Mouse (Mus musculus) neural tube, embryonic 15.5 days (tissue): ENCODE measurements around the gene Unc13a. TPM values are rescaled to one million over a fixed set of nuclear protein-coding genes. Genes with fewer than 3 reads are reported as not detected.

ENCODE experiments used
- ATAC-seq: fragments of 200-750 bp; cut with Nextera tagmentation; 2 replicates; pipeline ENCODE4 v1.8.0; 2017; ENCODE audit warnings: mild to moderate bottlenecking, moderate TSS enrichment, moderate library complexity; ENCODE audit not compliant: low FRiP score
- H3K27ac ChIP-seq: fragments of 300-500 bp; sonication (generic); replicated peaks from 2 replicates; pipeline ENCODE4 v1.5.1; 2015; ENCODE audit warnings: mild to moderate bottlenecking, inconsistent platforms
- H3K27me3 ChIP-seq: fragments of 300-500 bp; sonication (generic); replicated peaks from 2 replicates; pipeline ENCODE4 v1.6.1; 2015; ENCODE audit warnings: inconsistent platforms
- H3K36me3 ChIP-seq: fragments of 300-500 bp; sonication (generic); 2 replicates; pipeline ENCODE4 v1.6.1; 2015; ENCODE audit warnings: inconsistent platforms
- H3K4me1 ChIP-seq: fragments of 300-500 bp; sonication (generic); 2 replicates; pipeline ENCODE4 v1.6.1; 2015; ENCODE audit warnings: inconsistent platforms
- H3K4me2 ChIP-seq: fragments of 300-500 bp; sonication (generic); 2 replicates; pipeline ENCODE4 v1.6.1; 2015; ENCODE audit warnings: inconsistent platforms, mild to moderate bottlenecking, moderate library complexity
- H3K4me3 ChIP-seq: fragments of 300-500 bp; sonication (generic); replicated peaks from 2 replicates; pipeline ENCODE4 v1.5.1; 2015; ENCODE audit warnings: mild to moderate bottlenecking, inconsistent platforms
- H3K9ac ChIP-seq: fragments of 300-500 bp; sonication (generic); replicated peaks from 2 replicates; pipeline ENCODE4 v1.6.1; 2015; ENCODE audit warnings: mild to moderate bottlenecking, inconsistent platforms
- H3K9me3 ChIP-seq: fragments of 300-500 bp; sonication (generic); replicated peaks from 2 replicates; pipeline ENCODE4 v1.6.1; 2016; ENCODE audit warnings: inconsistent platforms
- WGBS: fragments of 180-500 bp; shearing (Covaris S2); methylation state at CpG from one replicate; pipeline ENCODE4 v1.1.7; 2015; ENCODE audit warnings: mixed read lengths; 5-methylcytosine and 5-hydroxymethylcytosine counted together
- polyA plus RNA-seq: library from polyadenylated mRNA; unstranded; fragments of >200 nt; fragmentation: Nextera tagmentation; extraction: Ambion mirVana; gene quantifications from 2 replicates; pipeline ENCODE4 v1.2.1, GENCODE M21; 2015

Gene Unc13a
- polyA plus RNA-seq, 1 experiment from 2014 or later: 22.2 TPM

DNA sequence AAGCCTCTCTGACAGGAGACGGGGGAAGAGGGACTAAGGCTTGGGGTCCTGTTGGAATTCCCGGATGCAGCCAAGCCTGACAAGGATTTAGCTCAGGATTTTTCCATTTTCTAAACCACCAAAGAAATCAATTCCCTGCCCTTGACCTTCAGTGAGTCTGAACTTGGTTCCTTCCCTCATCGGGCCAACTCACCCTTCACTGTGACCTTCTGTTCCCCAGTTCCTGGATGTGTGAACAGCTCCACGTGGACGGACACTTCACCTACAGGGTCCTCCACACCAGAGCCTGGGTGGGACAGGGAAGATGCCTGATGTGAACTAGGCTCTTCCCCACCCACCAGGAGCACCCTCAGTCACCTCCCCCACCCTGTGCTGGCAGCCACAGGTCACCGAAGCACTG, 40.8 kb downstream of the Unc13a start:
- H3K4me2 ChIP-seq: no peak overlapping the region
- H3K4me1 ChIP-seq: peaks cover 41% of the 10 kb centered on the region
- no peak overlapping the region for H3K4me3 ChIP-seq
- H3K27me3 ChIP-seq: peaks cover 25% of the 10 kb centered on the region
- WGBS: 88% methylated on average over 6 of the region's 6 CpGs
- no peak for ATAC-seq
- H3K9ac ChIP-seq: no peak overlapping the region
- peaks cover 20% of the 10 kb centered on the region; the same call in 1 of the 2 replicates for H3K36me3 ChIP-seq
- H3K9me3 ChIP-seq: no peaks in the 10 kb centered on the region
- no peak overlapping the region for H3K27ac ChIP-seq

DNA sequence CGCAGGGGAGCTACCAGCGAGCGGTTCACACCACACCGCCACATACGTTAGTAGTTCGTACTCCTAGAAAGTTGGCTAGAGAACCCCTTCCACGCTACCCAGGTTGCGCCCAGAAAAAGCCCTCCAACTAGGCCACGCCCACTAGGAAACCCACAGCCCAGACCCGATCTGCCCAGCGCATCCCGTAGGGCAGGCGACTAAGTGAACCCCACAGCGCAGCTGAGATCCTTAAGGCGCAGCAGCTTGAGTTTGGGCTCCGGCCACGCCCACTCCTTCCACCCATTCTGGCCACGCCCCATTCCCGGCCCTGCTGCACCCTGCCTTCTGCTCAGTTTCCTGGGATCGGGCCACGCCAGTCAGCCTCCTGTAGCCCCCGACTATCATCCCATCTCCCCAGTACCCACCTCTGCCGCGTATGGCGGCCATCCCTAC, 41.8 kb downstream of the Unc13a start:
- 3% methylated on average over 25 of the region's 25 CpGs for WGBS

DNA sequence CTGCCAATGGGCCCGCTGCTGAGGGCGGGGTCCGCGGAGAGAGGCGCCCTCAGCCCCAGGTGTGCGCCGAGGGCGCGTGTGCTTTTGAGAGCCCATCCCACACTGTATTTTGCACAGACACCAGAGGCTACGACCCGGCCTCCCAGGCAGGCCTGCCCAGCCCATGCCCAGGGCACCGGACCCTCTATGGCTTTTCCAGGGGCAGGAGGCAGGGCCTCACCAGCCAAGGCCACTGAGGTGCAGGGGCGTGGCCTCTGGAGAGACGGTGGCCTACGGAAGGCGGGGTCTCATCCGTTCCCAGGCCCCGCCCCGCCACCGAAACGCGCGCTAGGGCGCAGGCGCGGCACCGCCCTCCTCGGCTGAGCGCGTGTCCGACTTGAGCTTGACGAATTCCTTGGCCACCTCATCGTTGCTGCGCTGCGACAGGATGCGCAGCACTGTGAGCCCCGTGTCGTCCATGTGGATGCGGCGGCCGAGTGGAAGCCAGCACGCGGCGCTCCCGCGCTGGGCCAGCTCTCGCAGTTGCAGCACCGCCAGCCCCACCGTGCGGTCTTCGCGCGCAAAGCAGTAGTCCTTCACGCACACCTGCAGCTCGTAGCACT, 42.4 kb downstream of the Unc13a start:
- peaks cover 26% of the 10 kb centered on the region for H3K36me3 ChIP-seq
- peak overlapping the region; percentile 49 for H3K4me3 ChIP-seq
- peak overlapping the region; percentile 98 for H3K4me2 ChIP-seq
- H3K27ac ChIP-seq: peak overlapping the region; percentile 87
- ATAC-seq: peak; percentile 90
- WGBS: under 1% methylated on average over 50 of the region's 55 CpGs
- peaks cover 12% of the 10 kb centered on the region for H3K27me3 ChIP-seq
- H3K4me1 ChIP-seq: peaks cover 35% of the 10 kb centered on the region
- no peaks in the 10 kb centered on the region for H3K9me3 ChIP-seq
- H3K9ac ChIP-seq: peak overlapping the region; percentile 56

More for the DNA sequence above, 41.8 kb downstream of the Unc13a start:
- H3K9ac ChIP-seq: peak overlapping the region; percentile 56
- ATAC-seq: peak; percentile 33
- peak overlapping the region; percentile 87 for H3K27ac ChIP-seq
- no peaks in the 10 kb centered on the region for H3K9me3 ChIP-seq
- H3K4me1 ChIP-seq: peaks cover 41% of the 10 kb centered on the region
- peaks cover 22% of the 10 kb centered on the region for H3K36me3 ChIP-seq
- H3K4me2 ChIP-seq: peak overlapping the region; percentile 98
- peak overlapping the region; percentile 49 for H3K4me3 ChIP-seq
- H3K27me3 ChIP-seq: peaks cover 15% of the 10 kb centered on the region

DNA sequence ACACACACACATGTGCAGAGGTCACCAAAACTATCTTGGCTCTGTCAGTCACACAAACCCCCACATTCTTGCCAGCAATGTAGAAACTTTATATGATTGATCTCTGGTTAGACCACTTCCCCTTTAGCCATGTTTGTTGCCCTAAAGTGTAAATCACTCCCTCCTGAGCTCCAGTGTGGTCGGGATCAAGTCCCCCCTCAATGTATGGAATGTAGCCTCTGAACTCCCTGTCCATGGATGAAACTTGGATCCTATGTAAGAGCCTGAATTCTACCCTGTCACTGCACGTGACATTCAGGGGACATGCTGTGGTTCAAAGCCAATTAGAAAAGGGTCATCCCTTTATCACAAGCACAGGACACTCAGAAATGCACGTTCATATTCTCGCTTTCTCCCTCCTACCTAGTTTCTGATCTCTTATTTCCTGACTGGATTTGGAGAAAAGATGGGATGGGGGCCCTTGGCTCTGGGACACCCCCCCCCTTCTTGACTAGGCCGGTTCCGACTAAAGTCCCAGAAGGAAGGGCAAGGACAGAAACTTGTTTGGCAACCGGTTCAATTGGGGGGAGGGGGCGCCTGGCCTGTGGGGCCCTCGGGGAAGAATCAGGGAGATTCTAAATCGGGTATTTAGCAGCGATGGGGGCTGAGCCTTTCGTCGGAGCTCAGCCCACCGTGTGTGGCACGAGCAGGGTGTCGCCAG, 43.0 kb downstream of the Unc13a start:
- no peak; the same call in 1 of the 2 replicates for ATAC-seq
- H3K9me3 ChIP-seq: no peaks in the 10 kb centered on the region
- peak overlapping the region; percentile 49 for H3K4me3 ChIP-seq
- H3K4me1 ChIP-seq: peaks cover 33% of the 10 kb centered on the region
- peak overlapping the region; percentile 87 for H3K27ac ChIP-seq
- H3K27me3 ChIP-seq: peaks cover 12% of the 10 kb centered on the region
- H3K36me3 ChIP-seq: peaks cover 29% of the 10 kb centered on the region
- peak overlapping the region; percentile 56 for H3K9ac ChIP-seq
- peak overlapping the region; percentile 98 for H3K4me2 ChIP-seq
- 7% methylated on average over 16 of the region's 16 CpGs for WGBS

DNA sequence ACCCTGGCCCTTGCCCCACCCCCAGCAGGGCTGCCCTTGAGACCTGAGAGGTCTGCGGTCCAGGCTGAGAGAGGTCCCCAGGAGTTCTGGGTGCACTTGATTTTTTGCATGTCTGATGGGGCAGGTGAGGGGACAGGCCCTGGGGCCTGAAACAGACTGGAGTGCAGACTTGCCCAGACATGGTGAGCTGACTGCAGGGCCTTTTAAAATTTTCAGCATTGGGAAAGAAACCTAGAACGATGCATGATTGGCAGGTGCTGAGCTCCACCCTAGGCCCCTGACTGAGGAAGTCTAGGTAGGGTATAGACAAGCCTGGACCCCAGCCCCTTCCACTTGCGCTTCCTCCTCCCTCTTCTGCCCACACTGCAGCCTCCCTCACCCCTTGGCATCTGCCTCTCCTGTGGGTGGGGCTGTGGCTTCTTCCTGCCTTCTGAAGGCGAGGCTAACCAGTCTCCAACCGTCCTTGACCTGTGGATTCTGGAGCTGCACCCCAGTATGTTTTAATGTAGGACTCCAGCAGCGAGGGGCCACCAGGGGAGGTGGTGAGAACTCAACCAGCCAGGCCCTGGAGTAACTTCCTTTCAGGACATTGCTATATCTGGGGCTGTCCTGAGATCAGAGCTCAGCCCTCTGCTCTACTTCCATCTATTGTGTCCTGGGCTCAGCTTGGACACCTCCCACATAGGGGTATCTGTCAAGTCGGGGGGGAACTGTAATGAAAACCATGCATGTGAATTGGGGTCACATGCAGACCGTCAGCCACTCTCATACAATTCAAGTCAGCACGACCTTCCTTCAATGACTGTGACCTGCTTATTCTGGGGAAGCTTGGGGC, 44.1 kb downstream of the Unc13a start:
- Histone ChIP-seq H3K4me3 (no peak overlapping the region), H3K27ac (peak overlapping the region; percentile 56), H3K4me2 (no peak overlapping the region), H3K9me3 (no peaks in the 10 kb centered on the region), H3K27me3 (peaks cover 8% of the 10 kb centered on the region), H3K4me1 (peaks cover 33% of the 10 kb centered on the region), H3K36me3 (peaks cover 32% of the 10 kb centered on the region), H3K9ac (no peak overlapping the region)
- WGBS: 59% methylated on average over 9 of the region's 9 CpGs
- ATAC-seq: no peak

DNA sequence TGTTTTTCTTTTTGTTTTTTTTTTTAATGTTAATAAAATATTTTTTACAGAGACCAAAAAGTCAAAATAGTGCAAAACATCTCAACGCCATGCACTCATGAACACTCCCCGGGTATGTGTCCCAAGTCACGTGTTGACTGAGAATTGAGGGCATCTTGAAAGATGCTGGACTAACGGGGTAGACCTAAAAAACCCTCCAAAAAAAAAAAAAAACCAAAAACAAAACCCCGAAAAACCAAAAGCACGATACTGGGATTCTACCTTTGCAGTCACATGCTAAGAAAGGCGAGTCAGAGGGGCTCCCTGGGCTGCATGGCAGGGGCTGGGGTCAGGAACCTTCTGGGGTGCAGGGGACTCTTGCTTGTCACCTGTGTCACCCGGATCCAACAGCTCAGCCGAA, 44.8 kb downstream of the Unc13a start:
- Histone ChIP-seq H3K4me1 (peaks cover 33% of the 10 kb centered on the region), H3K27ac (0 out of 2 replicates have a peak overlapping the region, but pooled peaks have one; percentile 13), H3K9ac (no peak overlapping the region), H3K9me3 (no peaks in the 10 kb centered on the region), H3K27me3 (peaks cover 6% of the 10 kb centered on the region), H3K4me2 (no peak overlapping the region), H3K4me3 (no peak overlapping the region), H3K36me3 (peaks cover 33% of the 10 kb centered on the region)
- no peak for ATAC-seq
- WGBS: 88% methylated on average over 9 of the region's 9 CpGs

DNA sequence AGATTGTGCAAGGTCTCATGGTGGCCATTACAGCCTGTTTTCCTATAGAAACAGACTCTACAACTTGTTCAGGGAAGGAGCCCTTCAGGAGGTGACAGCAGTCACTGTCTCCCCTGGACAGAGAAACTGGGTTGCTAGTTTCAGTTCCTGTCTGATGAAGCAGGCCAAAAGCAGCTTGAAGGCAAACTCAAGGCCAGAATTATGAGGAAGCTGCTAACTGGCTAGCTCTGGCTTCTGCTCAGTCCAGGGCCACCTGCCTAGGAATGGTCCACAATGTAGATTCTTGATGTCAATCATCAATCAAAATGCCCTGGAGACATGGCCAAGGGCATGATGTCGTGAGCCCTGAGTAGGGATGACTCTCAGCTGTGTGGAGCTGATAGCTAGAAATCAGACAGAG, 46.5 kb downstream of the Unc13a start:
- Histone ChIP-seq H3K9me3 (no peaks in the 10 kb centered on the region), H3K9ac (no peak overlapping the region), H3K27me3 (no peaks in the 10 kb centered on the region; the same call in 1 of the 2 replicates), H3K4me2 (no peak overlapping the region), H3K36me3 (peaks cover 49% of the 10 kb centered on the region), H3K27ac (no peak overlapping the region), H3K4me1 (peaks cover 31% of the 10 kb centered on the region), H3K4me3 (no peak overlapping the region)
- ATAC-seq: no peak
- 67% methylated on average over 1 of the region's 1 CpGs for WGBS

DNA sequence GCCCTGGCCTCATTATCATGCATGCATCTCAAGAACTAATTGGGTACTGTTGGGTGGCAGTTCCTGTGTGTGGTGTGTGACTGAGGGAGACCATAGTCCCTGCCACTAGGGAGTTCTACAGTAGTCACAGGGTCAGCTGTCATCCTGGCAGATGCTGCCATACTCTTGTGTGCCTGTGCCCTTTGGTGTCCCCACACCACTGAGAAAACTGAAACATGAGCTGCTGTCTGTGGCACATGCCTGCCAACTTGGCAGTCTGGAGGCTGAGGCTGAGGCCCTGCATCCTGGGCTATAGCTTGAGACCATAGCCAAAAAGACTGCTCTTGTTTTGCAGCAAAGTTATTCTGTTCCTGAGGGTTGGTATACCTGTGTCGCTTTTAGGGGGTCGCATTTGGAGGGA, 51.8 kb downstream of the Unc13a start:
- 95% methylated on average over 2 of the region's 2 CpGs for WGBS
- Histone ChIP-seq H3K27ac (no peak overlapping the region), H3K36me3 (peaks cover 90% of the 10 kb centered on the region), H3K9ac (no peak overlapping the region), H3K27me3 (no peaks in the 10 kb centered on the region), H3K4me2 (no peak overlapping the region), H3K4me1 (no peaks in the 10 kb centered on the region), H3K4me3 (no peak overlapping the region), H3K9me3 (no peaks in the 10 kb centered on the region)
- no peak for ATAC-seq

DNA sequence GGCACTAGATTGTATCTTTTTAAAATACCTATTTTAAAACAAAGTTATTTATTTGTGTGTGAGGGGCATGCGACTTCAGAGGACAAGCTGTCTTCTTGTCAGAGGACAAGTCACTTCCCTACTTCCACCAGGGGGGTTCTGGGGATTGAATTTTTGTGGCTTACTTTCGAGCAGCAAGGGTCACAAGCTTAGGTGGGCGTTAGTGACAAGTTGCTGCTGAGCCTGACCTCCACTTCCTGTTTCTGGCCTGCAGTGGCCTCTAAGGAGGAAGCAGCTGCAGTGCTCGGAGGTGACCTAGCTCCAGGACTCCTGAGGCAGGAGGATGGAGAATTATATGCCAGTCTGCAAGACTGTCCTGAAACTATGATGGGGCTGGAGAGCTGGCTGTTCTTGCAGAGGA, 58.1 kb downstream of the Unc13a start:
- H3K9me3 ChIP-seq: no peaks in the 10 kb centered on the region
- H3K9ac ChIP-seq: no peak overlapping the region
- WGBS: 77% methylated on average over 4 of the region's 4 CpGs
- no peak overlapping the region for H3K27ac ChIP-seq
- peaks cover 16% of the 10 kb centered on the region for H3K4me1 ChIP-seq
- no peak overlapping the region for H3K4me3 ChIP-seq
- no peak for ATAC-seq
- H3K4me2 ChIP-seq: no peak overlapping the region
- peaks cover 49% of the 10 kb centered on the region for H3K36me3 ChIP-seq
- H3K27me3 ChIP-seq: no peaks in the 10 kb centered on the region

DNA sequence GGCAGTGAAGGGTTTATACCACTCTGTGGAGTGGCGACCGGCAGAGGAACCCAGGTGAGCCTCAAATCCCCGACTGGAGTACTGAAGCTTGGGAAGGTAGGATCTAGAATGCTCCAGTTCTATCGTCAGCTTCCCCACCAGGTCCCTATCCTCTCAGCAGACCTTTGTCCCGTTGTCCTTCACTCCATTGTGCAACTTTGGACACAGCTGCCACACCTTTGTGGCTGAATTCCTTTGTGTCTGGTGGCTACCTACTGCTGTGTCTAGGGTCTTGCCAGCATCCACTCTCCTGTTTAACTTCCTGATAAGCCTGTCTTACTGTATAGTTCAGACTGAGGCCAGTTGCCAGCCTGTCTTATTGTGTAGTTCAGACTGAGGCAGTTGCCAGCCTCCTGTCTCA, 59.4 kb downstream of the Unc13a start:
- peaks cover 37% of the 10 kb centered on the region for H3K36me3 ChIP-seq
- no peaks in the 10 kb centered on the region for H3K27me3 ChIP-seq
- no peak overlapping the region for H3K27ac ChIP-seq
- peak overlapping the region; percentile 82 for H3K4me2 ChIP-seq
- H3K9ac ChIP-seq: peak overlapping the region; percentile 93
- WGBS: 46% methylated on average over 5 of the region's 5 CpGs
- H3K4me3 ChIP-seq: peak overlapping the region; percentile 89
- H3K4me1 ChIP-seq: peaks cover 16% of the 10 kb centered on the region
- no peak for ATAC-seq
- no peaks in the 10 kb centered on the region for H3K9me3 ChIP-seq

DNA sequence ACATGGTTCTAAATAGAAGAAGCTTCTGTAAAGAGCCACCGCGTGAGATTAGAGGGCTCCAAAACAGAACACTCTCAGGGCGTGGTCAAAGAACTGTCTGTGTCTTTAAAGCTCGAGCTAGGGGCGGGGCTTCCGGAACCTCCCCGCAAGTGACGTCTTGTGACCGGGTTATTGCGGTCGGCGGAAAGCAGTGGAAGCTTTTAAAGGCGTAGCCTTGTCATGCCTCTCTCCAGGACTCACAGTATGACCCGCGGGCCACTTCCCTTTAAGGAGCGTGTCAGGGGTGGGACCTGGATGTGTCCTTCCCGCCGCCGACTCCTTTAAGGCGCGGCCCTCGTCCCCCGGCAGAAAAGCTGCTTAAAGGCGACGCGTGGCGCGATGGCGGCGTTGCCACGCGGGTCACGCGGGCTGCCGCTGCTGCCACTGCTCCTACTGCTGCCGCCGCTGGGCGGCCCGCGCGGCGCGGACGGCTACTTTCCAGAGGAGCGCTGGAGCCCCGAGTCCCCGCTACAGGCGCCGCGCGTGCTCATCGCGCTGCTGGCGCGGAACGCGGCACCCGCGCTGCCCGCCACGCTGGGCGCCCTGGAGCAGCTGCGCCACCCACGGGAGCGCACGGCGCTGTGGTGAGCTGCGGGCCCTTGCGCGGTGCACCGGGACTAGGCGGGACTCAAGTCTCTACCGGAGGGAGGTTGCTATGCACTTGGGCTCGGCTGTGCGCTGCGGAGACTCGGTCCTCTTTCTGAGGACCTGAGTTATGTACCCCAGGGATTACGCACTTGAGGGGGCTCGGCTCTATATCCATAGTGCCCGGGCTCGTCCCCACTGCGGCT, 60.5 kb downstream of the Unc13a start, which contains the start of gene Colgalt1:
Gene Colgalt1, plus strand, starts transcription at position 177 of the 830 bp plus-strand sequence.
- H3K4me2 ChIP-seq: peak within 1 kb of the TSS; percentile 82

More for the DNA sequence above, 60.5 kb downstream of the Unc13a start, which contains the start of gene Colgalt1:
- H3K36me3 ChIP-seq: peaks cover 33% of the 10 kb centered on the region
- peaks cover 16% of the 10 kb centered on the region for H3K4me1 ChIP-seq
- peak within 1 kb of the TSS; percentile 95 for H3K27ac ChIP-seq
- H3K27me3 ChIP-seq: no peaks in the 10 kb centered on the region
- under 1% methylated on average over 81 of the region's 82 CpGs for WGBS
- no peaks in the 10 kb centered on the region for H3K9me3 ChIP-seq
- H3K4me3 ChIP-seq: peak within 1 kb of the TSS; percentile 89
- H3K9ac ChIP-seq: peak within 1 kb of the TSS; percentile 93
- peak; percentile 98 for ATAC-seq
